Mouse (Mus musculus) hindbrain, embryonic 14.5 days (tissue): ENCODE results near the gene Zfp652. TPM values are rescaled to one million over a fixed set of nuclear protein-coding genes. Genes with fewer than 3 reads are reported as not detected.

ENCODE experiments used
- ATAC-seq: fragments of 200-750 bp; cut with Nextera tagmentation; 2 replicates; pipeline ENCODE4 v1.8.0; 2017; ENCODE audit warnings: moderate number of reproducible peaks, mild to moderate bottlenecking, moderate TSS enrichment, moderate library complexity; ENCODE audit not compliant: low FRiP score
- DNase-seq: peaks from one replicate; pipeline ENCODE4 v3.0.0-alpha.2; 2015; ENCODE audit warnings: low spot score
- H3K27ac ChIP-seq: fragments of 300-500 bp; sonication (generic); 2 replicates; pipeline ENCODE4 v1.5.1; 2014; ENCODE audit warnings: mild to moderate bottlenecking, moderate library complexity
- H3K27me3 ChIP-seq: fragments of 300-500 bp; sonication (generic); 2 replicates; pipeline ENCODE4 v1.6.1; 2014; ENCODE audit warnings: mild to moderate bottlenecking, low read length, mixed read lengths; ENCODE audit not compliant: control insufficient read depth, insufficient read depth
- H3K36me3 ChIP-seq: fragments of 300-500 bp; sonication (generic); replicated peaks from 2 replicates; pipeline ENCODE4 v1.6.1; 2014; ENCODE audit not compliant: control insufficient read depth, insufficient read depth
- H3K4me1 ChIP-seq: fragments of 300-500 bp; sonication (generic); replicated peaks from 2 replicates; pipeline ENCODE4 v1.6.1; 2014; ENCODE audit warnings: antibody characterized with exemption, low read length, mixed read lengths; ENCODE audit not compliant: control insufficient read depth, insufficient read depth
- H3K4me2 ChIP-seq: fragments of 300-500 bp; sonication (generic); replicated peaks from 2 replicates; pipeline ENCODE4 v1.6.1; 2014; ENCODE audit warnings: mild to moderate bottlenecking, moderate library complexity
- H3K4me3 ChIP-seq: fragments of 300-500 bp; sonication (generic); replicated peaks from 2 replicates; pipeline ENCODE4 v1.5.1; 2014; ENCODE audit warnings: mild to moderate bottlenecking, low read length
- H3K9ac ChIP-seq: fragments of 300-500 bp; sonication (generic); 2 replicates; pipeline ENCODE4 v1.6.1; 2014
- H3K9me3 ChIP-seq: fragments of 300-500 bp; sonication (generic); 2 replicates; pipeline ENCODE4 v1.6.1; 2016; ENCODE audit warnings: low read length; ENCODE audit not compliant: control insufficient read depth
- WGBS: fragments of 180-500 bp; shearing (Covaris S2); extraction: QIAGEN DNeasy Blood & Tissue Kit; methylation state at CpG from one replicate; pipeline ENCODE4 v1.1.7; 2014; 5-methylcytosine and 5-hydroxymethylcytosine counted together
- polyA plus RNA-seq: library from polyadenylated mRNA; unstranded; fragments of >200 nt; fragmentation: Nextera tagmentation; extraction: Ambion mirVana; gene quantifications from 2 replicates; pipeline ENCODE4 v1.2.1, GENCODE M21; 2014

Zfp652 gene
- polyA plus RNA-seq, 1 experiment from 2014 or later: 12.8 TPM

GRCm38 (mm10) chr11:95724466-95724865, 12.0 kb downstream of the Zfp652 start:
- DNase-seq: no peak
- WGBS: 95% methylated on average over 4 of the region's 4 CpGs

DNA sequence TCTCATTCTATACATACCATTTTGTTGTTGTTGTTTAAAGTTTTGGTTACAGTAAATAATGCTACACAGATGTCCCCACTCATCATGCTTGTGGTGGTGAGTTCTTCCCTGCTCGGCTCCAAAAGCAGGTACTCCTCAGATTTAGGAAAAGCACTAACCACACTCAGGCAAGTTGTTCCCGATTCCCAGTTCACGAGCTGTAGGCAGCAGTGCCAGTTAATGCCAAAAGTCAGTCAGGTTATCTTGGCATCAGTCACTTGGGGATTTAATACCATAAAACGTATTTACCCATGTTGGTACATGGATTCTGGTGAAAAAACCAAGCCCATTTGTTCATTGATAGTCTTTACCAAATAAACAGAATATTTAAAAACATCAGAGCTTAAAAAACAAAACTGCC, 13.7 kb downstream of the Zfp652 start:
- 79% methylated on average over 4 of the region's 4 CpGs for WGBS
- H3K27ac ChIP-seq: no peak overlapping the region
- no peak for ATAC-seq

More at GRCm38 (mm10) chr11:95724466-95724865, 12.0 kb downstream of the Zfp652 start:
- Histone ChIP-seq H3K36me3 (no peaks in the 10 kb centered on the region), H3K9ac (no peak overlapping the region), H3K4me2 (no peak overlapping the region), H3K4me3 (no peak overlapping the region), H3K9me3 (no peaks in the 10 kb centered on the region), H3K4me1 (no peaks in the 10 kb centered on the region), H3K27ac (no peak overlapping the region), H3K27me3 (no peaks in the 10 kb centered on the region)
- ATAC-seq: no peak

GRCm38 (mm10) chr11:95727947-95728346, 15.5 kb downstream of the Zfp652 start:
- WGBS: 96% methylated on average over 5 of the region's 5 CpGs
- no peak overlapping the region for H3K9ac ChIP-seq

More for the DNA sequence above, 13.7 kb downstream of the Zfp652 start:
- Histone ChIP-seq H3K9ac (no peak overlapping the region), H3K4me2 (no peak overlapping the region), H3K9me3 (no peaks in the 10 kb centered on the region), H3K36me3 (no peaks in the 10 kb centered on the region), H3K4me3 (no peak overlapping the region), H3K27me3 (no peaks in the 10 kb centered on the region), H3K4me1 (no peaks in the 10 kb centered on the region)
- no peak for DNase-seq

DNA sequence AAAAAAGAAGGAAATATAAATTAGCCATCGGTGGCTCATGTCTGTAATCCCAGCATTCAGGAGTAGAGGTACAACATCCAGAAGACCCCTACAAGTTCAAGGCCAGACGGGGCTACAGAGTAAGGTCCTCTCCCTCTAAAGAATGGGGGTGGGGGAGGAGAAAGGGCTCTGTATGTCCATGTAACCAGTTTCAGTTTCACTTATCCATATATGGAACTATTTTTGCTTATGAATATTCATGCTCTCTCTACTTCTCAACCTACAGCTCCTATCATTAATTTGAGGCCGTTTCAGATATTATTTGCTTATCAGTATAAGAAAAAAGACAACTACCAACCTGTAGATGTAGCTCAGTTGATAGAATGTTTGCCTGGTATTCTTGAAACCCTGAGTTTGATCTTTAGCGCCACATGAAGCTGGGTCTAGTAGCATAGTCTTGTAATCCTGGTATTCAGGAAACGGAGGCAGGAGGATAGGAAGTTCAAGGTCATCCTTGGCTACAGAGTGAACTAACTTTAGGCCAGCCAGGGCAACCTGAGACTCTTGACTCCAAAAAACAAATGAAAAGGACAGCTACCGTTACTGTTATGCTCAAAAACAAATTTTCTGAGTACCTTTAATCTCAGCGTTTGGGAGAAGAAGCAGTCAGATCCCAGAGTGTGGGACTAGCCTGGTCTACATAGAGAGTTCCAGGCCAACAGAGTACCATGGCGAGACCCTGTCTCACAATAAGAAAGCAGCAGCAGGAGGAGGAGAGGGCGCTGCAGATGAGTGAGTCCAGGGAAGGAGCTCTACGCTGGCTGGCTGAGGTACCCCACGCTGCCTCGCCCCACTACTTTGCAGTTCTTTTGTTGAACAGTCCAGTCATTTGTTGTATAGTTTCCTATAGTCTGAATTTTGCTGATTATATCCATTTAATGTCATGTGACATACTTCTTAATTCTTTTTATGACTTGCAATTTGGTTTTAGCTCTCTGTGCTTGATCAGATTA, 16.7 kb downstream of the Zfp652 start:
- Histone ChIP-seq H3K4me2 (no peak overlapping the region), H3K36me3 (no peaks in the 10 kb centered on the region), H3K4me3 (no peak overlapping the region), H3K9me3 (no peaks in the 10 kb centered on the region), H3K27me3 (no peaks in the 10 kb centered on the region), H3K4me1 (no peaks in the 10 kb centered on the region), H3K9ac (no peak overlapping the region), H3K27ac (no peak overlapping the region)
- WGBS: 84% methylated on average over 12 of the region's 12 CpGs
- no peak for ATAC-seq
- DNase-seq: no peak

More at GRCm38 (mm10) chr11:95727947-95728346, 15.5 kb downstream of the Zfp652 start:
- DNase-seq: no peak
- no peak overlapping the region for H3K4me3 ChIP-seq
- H3K36me3 ChIP-seq: no peaks in the 10 kb centered on the region
- H3K9me3 ChIP-seq: no peaks in the 10 kb centered on the region
- no peaks in the 10 kb centered on the region for H3K27me3 ChIP-seq
- H3K4me1 ChIP-seq: no peaks in the 10 kb centered on the region
- H3K4me2 ChIP-seq: no peak overlapping the region
- ATAC-seq: no peak
- no peak overlapping the region for H3K27ac ChIP-seq

DNA sequence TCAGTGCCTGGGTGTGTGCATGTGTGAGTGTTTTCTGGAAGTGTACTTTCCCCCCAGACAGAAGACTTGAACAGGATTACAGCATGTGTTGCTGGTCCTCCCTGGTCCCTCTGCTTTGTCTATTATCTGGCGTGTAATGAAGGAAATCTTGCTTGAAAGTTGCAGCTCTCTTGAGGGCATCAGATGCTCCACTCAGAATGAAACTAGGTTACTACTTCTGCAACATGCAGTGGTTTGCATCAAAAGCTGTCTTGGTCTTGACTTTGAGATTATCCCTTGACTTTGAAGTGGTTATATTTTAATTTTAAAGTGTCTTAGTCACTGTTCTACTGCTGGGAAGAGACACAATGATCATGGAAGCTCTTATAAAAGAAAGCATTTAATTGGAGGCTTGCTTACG, 22.0 kb downstream of the Zfp652 start:
- DNase-seq (no peak), ATAC-seq (no peak)
- WGBS: 90% methylated on average over 2 of the region's 2 CpGs
- no peaks in the 10 kb centered on the region for H3K36me3 ChIP-seq
- H3K9me3 ChIP-seq: no peaks in the 10 kb centered on the region
- no peak overlapping the region for H3K4me2 ChIP-seq
- no peak overlapping the region for H3K4me3 ChIP-seq
- H3K27me3 ChIP-seq: no peaks in the 10 kb centered on the region
- no peaks in the 10 kb centered on the region for H3K4me1 ChIP-seq
- H3K9ac ChIP-seq: no peak overlapping the region
- H3K27ac ChIP-seq: no peak overlapping the region

DNA sequence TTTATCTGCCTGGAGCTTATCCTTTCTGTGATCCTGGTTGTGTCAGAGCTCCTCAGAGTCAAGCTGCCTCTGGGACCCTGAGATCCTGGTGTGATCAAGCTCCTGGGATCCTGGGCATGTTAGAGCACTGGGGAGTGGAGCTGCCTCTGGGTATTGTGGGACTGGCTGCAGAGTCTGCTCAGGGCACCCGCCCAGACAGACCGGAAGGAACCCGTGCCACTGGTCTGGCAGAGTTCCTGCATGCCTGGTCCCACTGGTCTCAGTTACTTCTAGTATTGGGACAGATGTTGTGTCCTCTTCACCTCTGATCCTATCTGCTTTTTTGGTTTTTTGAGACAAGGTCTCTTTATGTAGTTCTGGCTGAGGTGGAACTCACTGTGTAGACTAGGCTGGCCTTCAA, 25.3 kb downstream of the Zfp652 start:
- 95% methylated on average over 3 of the region's 3 CpGs for WGBS
- DNase-seq (no peak), ATAC-seq (no peak)
- Histone ChIP-seq H3K4me3 (no peak overlapping the region), H3K36me3 (no peaks in the 10 kb centered on the region), H3K4me1 (no peaks in the 10 kb centered on the region), H3K27ac (no peak overlapping the region), H3K9me3 (no peaks in the 10 kb centered on the region), H3K27me3 (no peaks in the 10 kb centered on the region), H3K9ac (no peak overlapping the region), H3K4me2 (no peak overlapping the region)

DNA sequence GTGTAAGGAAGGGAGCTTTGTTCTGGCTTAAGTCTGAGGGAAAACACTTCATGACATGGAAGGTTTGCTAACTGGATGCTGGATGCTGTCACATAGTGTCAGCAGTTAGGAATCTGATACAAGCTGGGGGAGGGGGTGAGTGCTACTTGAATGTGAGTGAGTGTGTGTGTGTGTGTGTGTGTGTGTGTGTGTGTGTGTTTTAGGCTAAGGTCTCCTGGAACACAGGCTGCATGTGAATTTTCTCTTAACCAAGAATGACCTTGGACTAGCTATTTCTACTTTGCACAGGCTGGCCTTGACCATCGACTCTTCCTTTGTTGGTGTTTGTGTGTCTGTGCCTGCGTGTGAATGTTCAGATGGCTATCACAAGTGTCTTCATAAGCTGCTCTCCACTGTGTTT, 32.0 kb downstream of the Zfp652 start:
- H3K36me3 ChIP-seq: peaks cover 15% of the 10 kb centered on the region
- H3K4me3 ChIP-seq: no peak overlapping the region
- no peak overlapping the region for H3K9ac ChIP-seq
- no peaks in the 10 kb centered on the region for H3K27me3 ChIP-seq
- no peaks in the 10 kb centered on the region for H3K4me1 ChIP-seq
- 89% methylated on average over 2 of the region's 2 CpGs for WGBS
- H3K27ac ChIP-seq: no peak overlapping the region
- H3K4me2 ChIP-seq: no peak overlapping the region
- ATAC-seq (no peak), DNase-seq (no peak)
- no peaks in the 10 kb centered on the region; the same call in 1 of the 2 replicates for H3K9me3 ChIP-seq

- H3K4me2 ChIP-seq: no peak overlapping the region
- DNase-seq (no peak), ATAC-seq (no peak)
- H3K9me3 ChIP-seq: no peaks in the 10 kb centered on the region; the same call in 1 of the 2 replicates
- H3K4me3 ChIP-seq: no peak overlapping the region
- no peaks in the 10 kb centered on the region for H3K27me3 ChIP-seq
- no peaks in the 10 kb centered on the region for H3K4me1 ChIP-seq
- no peak overlapping the region for H3K27ac ChIP-seq
- WGBS: 77% methylated on average over 4 of the region's 4 CpGs
- H3K9ac ChIP-seq: no peak overlapping the region
- H3K36me3 ChIP-seq: peaks cover 26% of the 10 kb centered on the region
Measured at GRCm38 (mm10) chr11:95746821-95747220, 34.3 kb downstream of the Zfp652 start.

- Histone ChIP-seq H3K4me1 (no peaks in the 10 kb centered on the region), H3K27me3 (no peaks in the 10 kb centered on the region), H3K4me2 (no peak overlapping the region), H3K4me3 (no peak overlapping the region), H3K9ac (no peak overlapping the region), H3K36me3 (peaks cover 28% of the 10 kb centered on the region), H3K27ac (no peak overlapping the region), H3K9me3 (no peaks in the 10 kb centered on the region; the same call in 1 of the 2 replicates)
- WGBS: 85% methylated on average over 5 of the region's 5 CpGs
- DNase-seq (no peak), ATAC-seq (no peak)
Measured at GRCm38 (mm10) chr11:95748331-95748730, 35.9 kb downstream of the Zfp652 start.
